Mouse (Mus musculus): ENCODE measurements around the gene Rtn1.

Gene Rtn1

DNA sequence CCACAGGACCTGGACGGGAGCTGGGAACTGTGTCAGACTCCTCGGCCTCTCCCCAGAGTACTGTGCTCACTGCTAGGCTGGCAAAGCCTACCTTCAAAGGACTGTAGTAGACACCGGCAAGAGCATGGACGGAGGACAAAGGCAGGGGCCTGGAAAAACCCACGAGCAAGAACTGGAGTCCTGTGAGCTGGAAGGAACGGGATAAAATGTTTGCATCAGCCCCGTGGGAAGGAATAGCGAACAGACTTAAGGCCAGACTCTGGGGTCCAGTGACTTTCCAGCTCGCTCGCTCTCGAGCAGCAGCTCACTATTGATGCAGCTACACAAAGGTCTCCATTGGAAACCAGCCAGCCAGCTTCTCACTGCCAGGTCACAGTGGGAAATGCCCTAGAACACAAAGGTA is 34.0 kb downstream of the Rtn1 start:
- no peak for DNase-seq (ENCODE audit: low read depth, low spot score)

DNA sequence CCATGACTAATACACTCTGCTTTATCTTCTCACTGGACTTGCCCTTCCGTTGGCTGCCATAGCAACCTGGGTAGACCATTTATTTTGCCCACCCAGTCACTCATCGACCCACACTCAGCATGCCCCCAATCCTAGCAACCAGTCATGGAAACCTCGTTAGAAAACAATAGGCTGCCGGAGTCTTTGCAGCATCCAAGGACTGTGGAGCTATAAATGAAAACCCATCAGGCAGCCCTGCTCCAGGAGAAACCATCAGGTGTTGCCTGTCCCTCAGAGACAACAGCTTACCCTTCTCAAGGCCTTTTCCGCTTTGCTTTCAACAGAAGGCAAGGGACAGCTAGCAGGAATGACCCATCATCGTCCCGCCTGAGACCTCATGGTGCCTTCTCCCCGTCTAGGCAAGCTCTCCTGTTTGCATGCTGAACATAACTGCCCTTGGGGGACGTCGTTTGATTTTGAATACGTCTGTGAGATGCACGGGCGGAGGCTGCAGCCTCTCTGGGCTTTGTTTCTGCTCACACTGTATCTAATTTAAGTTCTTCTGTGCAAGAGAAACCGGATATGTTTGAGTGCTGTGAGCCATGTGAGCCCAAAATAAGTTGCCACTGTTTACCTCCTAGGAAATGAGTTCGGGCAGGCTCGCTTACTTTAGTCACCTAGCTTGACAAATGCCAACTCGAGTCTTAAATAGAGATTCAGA is 34.8 kb downstream of the Rtn1 start:
- peak; percentile 72 for DNase-seq (ENCODE audit: low read depth, low spot score)

DNA sequence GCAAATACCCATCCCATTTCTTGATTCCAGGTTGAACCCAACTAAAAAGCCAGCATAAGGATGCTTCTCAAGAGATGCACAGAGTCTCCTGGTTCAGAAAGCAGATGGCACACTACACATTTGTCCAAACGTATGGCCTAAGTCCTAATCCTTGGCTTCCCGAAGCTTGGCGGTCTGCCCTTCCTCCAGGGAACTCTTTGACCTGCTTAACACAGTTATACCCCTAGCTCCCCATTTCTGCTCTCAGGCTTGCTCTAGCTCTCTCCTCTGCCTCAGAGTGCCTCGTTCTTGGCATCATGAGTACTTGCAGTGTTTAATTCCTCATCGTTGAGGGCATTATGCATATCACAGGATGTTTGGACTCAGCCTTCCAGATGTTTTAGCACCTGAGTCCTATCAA is 38.8 kb downstream of the Rtn1 start:
- no peak for DNase-seq (ENCODE audit: low read depth, low spot score)

GRCm38 (mm10) chr12:72366763-72367162 is 42.1 kb downstream of the Rtn1 start:
- DNase-seq (ENCODE audit: low read depth, low spot score), result no peak

GRCm38 (mm10) chr12:72366104-72366437 is 42.8 kb downstream of the Rtn1 start:
- DNase-seq (ENCODE audit: low read depth, low spot score), result no peak

DNA sequence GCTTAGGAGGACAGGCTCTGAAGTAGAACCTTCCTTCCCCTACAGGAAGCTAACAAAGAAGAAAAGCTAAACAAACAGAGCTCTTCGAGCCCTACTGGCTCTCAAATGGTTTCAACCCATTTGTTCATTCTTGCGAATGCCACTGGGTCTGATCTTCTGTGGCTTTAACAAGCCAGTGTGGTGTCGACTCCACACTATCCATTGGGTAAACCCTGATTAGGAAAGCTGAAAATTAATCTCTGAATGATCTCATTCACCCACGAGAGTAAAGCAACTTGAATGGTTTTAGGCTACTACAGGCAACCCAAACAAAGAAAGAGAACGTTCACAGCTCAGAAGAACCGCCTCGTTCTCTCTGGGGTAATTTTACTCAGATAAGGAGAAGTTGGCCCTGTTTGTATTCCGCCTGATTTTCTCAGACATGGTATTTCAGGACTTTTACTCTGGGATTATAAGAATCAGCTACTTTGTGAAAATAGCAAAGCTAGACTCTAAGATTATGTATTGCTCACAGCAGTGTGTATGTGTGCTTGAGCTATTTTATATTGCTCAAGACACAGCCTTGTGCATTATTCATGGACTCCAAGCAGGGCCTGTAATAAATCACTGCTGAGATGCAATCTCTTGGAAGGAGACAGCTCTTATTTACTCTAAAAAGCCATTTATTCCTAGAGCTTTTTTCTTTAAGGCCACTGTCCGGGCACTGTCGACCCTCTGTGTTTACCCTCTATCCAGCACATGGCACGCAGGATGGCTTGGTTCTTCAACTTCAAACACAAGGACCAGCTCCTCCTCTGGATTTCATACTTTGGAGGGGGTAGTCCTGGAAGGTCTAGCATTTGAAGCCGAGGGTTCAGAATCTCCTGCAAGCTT is 43.4 kb downstream of the Rtn1 start:
- DNase-seq (ENCODE audit: low read depth, low spot score), result no peak

GRCm38 (mm10) chr12:72364543-72364942 is 44.3 kb downstream of the Rtn1 start:
- DNase-seq (ENCODE audit: low read depth, low spot score), result no peak

DNA sequence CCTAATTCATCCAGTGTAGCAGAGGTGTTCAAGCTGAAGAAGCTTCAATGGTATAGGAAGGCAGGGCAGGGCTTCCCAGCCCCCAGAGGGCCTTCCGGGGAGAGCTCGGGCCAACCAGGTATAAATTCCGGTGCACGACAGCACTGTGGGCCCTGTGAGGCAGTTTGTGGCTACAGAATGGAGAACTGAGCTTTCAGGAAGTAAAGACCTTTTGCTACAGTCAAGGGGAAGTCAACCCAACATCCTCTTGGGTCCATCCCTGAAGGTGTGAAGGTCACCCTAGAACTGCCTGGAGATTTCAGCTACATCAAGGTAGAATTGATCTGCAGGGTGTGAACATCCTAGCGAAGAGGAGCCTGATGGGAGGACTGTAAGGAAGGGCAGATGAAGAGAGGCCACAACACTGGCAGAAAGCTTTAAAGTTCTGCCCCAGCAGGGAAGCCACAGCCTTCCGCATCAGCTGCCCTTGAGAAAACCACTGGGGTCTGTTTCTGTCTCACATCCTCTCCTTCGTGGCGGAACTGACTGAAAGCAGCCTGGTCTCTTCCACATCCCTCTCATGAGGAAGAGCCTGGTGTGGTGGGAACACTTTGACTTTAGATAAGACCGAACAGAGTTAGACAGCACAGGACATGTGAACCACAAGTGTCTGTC is 47.0 kb downstream of the Rtn1 start:
- DNase-seq (ENCODE audit: low read depth, low spot score), result no peak

DNA sequence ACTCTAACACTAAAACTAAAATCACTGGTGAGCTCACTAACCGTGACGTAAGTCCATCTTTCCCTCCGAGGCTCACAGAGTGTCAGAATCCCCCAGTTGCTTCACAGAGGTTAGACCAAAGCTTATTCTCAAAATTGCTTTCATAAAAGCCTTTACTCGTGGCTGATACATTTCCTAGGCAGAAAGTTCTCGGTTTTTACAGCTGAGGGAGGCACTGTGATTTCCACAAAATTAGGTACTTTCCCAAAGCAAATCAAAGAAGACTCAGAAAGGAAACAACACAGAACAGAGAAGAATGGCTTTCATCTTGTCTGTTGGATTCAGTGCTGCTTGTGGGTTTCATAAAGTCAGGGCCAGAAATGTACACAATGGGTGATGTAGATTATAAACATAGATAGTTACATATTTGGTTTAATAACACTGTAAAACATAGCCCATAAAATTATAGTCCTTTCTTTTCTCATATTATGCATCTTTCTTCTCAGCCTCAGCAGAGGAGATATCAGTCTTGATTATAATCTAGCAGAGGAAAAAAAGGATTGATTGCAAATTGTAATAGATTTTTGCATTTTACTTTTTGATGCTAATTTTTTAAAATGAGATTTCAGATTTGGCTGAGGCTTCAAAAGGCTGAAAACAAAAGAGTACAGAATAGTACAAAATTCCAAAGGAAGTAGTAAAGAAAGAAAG is 47.8 kb downstream of the Rtn1 start:
- DNase-seq (ENCODE audit: low read depth, low spot score), result no peak

DNA sequence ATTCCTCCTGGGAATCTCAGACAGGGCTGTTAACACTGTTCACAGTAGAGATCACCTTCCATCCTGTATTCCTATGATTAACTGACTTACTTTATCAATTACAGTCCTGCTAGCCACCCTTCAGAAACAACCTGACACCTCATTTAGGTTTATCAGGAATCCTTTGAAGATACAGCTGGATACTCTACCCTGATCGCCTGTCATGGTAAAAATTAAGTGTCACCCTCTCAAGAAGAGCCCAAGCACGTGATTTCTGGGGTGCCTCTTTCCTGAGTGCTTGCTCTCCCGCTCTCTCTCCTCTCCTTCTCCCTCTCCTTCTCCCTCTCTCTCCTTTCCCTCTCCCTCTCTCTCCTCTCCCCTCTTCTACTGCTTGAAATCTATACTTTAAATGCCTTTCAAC is 49.0 kb downstream of the Rtn1 start:
- DNase-seq (ENCODE audit: low read depth, low spot score), result no peak

- no peak for DNase-seq (ENCODE audit: low read depth, low spot score)
Observed at GRCm38 (mm10) chr12:72357667-72358420, 51.0 kb downstream of the Rtn1 start.

DNA sequence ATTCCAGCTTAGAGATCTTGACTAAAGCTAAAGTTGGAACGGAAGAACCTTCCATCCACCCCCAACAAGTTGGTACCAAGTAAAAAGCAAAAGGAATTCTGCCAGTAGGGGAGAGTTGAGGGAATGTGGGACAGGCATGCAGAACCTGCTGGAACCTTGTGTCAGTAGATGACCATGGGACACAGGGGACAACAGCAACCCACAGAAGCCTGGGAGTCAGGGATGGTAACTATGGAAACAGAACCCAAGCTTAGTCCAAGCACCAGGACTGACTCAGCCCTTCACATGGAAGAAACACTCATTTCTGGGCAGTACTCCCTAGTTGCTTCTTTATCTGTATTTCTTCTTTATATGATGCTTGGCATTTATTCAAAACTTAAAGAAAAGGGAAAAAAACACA is 54.6 kb downstream of the Rtn1 start:
- no peak for DNase-seq (ENCODE audit: low read depth, low spot score)

GRCm38 (mm10) chr12:72353506-72353905 is 55.3 kb downstream of the Rtn1 start:
- no peak for DNase-seq (ENCODE audit: low read depth, low spot score)

DNA sequence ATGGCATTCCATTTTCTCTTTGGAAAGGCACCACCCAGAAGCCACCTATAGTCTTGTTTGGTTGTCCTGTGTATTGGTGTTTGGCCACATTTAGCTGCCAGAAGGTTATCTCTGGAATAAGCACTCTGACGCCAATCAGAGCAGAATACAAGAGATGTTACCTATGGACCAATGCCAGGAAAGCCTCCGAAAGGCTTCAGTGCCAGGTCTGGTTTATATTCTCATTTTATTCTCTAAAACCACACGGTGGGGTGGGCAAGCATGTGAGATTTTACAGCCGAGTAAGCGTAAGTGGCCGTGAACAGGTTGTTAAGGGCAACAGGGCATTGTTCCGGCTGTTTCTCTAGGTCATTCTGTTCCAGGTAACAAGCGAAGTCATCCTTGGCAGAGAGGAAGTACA is 60.3 kb downstream of the Rtn1 start:
- DNase-seq (ENCODE audit: low read depth, low spot score), result no peak

- DNase-seq (ENCODE audit: low read depth, low spot score), result no peak
Observed at GRCm38 (mm10) chr12:72347184-72347583, 61.7 kb downstream of the Rtn1 start.

DNA sequence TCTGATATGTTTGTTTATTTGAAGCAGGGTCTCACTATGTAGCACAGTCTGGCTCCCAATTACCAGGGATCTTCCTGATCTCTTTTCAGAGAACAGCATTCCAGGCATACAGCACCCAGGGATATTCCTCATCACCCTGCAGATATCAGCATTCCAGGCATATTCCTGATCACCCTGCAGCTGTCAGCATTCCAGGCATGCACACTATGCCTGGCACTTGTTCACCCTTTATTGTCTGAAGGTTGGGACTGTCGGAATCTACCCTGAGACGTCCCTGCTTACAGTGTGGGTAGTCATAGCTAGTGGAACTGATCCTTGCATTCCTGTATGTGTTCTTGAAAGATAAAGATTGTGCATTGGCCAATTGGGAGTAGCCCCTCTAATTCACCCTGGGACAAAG is 65.2 kb downstream of the Rtn1 start:
- no peak for DNase-seq (ENCODE audit: low read depth, low spot score)

- no peak for DNase-seq (ENCODE audit: low read depth, low spot score)
Observed at GRCm38 (mm10) chr12:72336009-72336408, 72.8 kb downstream of the Rtn1 start.

DNA sequence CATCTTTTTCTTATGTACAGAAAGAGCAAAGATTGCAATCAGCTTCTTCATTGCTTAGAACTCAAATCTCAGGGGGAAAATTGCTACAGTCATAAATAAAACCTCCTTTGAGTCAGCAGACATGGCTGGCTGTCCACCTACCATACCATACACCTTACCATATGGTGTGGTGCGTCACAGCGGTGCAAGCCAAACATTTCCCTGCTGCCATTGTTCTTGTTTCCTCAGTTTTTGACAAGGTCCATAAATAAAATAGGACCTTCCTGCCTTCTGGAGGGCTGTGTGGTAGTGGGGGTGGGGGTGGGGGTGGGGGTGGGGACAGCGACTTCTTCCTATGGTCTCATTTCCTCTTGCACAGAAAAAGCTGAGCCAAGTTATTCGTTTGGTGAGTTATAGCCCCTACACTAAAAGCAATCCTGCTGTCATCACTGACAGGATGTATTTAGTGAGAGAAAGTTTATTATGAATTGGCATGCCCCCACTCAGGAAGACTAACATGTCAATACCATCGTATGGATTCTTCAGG is 76.3 kb downstream of the Rtn1 start:
- DNase-seq (ENCODE audit: low read depth, low spot score), result no peak

- no peak for DNase-seq (ENCODE audit: low read depth, low spot score)
Observed at GRCm38 (mm10) chr12:72331912-72332487, 76.9 kb downstream of the Rtn1 start.

DNA sequence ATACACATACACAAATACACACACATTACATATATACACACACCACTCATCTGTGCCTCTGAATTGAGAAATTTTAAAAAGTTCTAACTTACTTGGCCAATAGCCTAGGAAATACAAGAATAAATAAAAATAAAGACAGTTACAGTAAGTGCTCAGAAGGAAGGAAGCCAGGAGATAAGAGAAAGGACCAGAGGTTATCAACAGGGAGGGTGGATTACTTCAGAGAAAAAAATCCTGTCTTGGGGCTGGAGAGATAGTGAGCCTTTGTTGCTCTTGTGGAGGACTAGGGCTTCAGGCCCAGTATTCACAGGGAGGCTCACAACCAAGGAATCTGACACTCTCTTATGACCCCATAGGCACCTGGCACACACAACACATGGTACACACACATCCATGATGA is 82.8 kb downstream of the Rtn1 start:
- no peak for DNase-seq (ENCODE audit: low read depth, low spot score)

GRCm38 (mm10) chr12:72325025-72325424 is 83.8 kb downstream of the Rtn1 start:
- DNase-seq (ENCODE audit: low read depth, low spot score), result no peak

All from telencephalon, adult 2 months (tissue).